Mouse (Mus musculus): ENCODE measurements around the gene Gal3st2. TPM values are rescaled to one million over a fixed set of nuclear protein-coding genes. Genes with fewer than 3 reads are reported as not detected.
"Not testable (repeated sequence)": the region's sequence is repeated elsewhere in the genome, so short reads cannot be mapped to it uniquely, and the experiment has no call there.

Gene Gal3st2
- polyA plus RNA-seq, 1 experiment = not detected

DNA sequence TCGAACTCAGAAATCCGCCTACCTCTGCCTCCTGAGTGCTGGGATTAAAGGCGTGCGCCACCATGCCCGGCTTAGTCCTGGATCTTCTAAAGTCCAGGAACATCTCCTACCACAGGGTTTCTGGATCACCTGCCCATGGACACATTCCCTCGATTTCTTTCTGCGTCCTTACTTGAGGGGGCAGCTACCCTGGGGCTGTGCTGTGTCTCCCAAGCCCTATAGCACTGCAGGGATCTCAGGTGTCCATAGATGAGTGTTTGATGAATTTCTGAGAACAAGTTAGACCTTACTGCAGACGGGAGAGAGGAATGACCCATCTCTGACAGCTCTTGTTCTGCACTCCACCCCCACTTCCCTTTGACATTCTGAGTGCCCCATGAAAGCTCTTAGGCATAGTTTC, 23.8 kb upstream of the Gal3st2 start:
- no peak overlapping the region for H3K4me3 ChIP-seq (replicated peaks; ENCODE audit: insufficient read depth, low read depth, low read length)

DNA sequence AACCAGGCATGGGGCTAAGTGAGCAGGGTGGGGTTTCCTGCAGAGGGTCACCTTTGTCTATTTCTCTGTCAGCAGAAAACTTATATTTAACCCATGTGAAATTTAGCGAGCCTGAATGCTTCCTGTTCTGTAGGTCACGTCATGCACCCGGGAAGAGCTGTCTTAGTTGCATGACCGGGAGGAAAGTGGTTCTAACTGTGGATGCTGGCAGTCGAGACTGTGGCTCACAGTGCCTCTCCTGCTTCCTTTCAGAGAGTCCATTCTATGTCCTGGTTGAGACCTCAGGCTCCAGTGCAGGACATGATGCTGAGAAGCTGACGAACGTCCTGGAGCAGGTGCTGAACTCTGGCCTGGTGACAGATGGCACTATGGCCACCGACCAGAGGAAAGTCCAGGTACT, 22.5 kb upstream of the Gal3st2 start:
- not testable (repeated sequence) for H3K27me3 ChIP-seq (ENCODE audit: control insufficient read depth, insufficient read depth, low read length); DNase-seq; H3K4me3 ChIP-seq (replicated peaks; ENCODE audit: insufficient read depth, low read depth, low read length); H3K27ac ChIP-seq (ENCODE audit: insufficient read depth, low read length); H3K4me1 ChIP-seq (ENCODE audit: control insufficient read depth, insufficient read depth, low read length)
- WGBS = 45% methylated on average over 8 of the region's 8 CpGs

More for the DNA sequence above, 23.8 kb upstream of the Gal3st2 start:
- no peak for DNase-seq
- Histone ChIP-seq H3K27me3 (ENCODE audit: control insufficient read depth, insufficient read depth, low read length) (no peaks in the 10 kb centered on the region), H3K4me1 (ENCODE audit: control insufficient read depth, insufficient read depth, low read length) (peaks cover 3% of the 10 kb centered on the region; the same call in 1 of the 2 replicates), H3K27ac (ENCODE audit: insufficient read depth, low read length) (no peak overlapping the region)
- WGBS = 96% methylated on average over 8 of the region's 8 CpGs
- TF ChIP-seq CTCF (IDR thresholded peaks at IDR 0.05; ENCODE audit: borderline replicate concordance, insufficient read depth, low read depth, low read length) (no peak), POLR2A (IDR thresholded peaks at IDR 0.05; ENCODE audit: borderline replicate concordance, insufficient read depth, low read length) (no peak)

DNA sequence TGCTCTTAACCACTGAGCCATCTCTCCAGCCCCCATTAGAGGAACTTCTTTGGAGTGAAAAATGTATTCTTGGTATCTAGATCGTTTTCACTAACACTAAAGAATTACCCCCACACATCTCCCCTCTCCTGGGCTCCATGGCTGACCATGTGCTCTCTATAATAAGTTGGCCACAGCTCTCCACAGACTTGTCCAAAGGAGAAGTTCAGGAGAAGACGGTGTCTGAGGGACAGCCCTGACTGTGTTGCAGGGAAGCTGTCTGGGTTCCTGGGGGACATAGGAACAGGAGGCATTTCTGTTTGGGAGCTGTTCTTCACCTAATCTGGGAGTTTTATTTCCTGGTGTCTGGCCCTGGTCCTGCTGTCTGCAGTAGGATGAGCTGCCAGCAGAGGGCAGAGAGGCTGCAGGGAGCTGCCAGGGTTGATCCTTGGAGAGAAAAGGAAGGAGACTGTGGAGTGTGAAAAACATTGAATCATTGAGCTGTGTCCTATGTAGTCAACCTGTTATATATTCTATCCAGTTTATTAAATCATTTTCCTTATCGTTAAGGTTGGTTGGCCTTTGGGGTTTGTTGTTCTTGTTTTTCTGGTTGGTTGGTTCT, 15.2 kb upstream of the Gal3st2 start:
- not testable (repeated sequence) for H3K4me1 ChIP-seq (ENCODE audit: control insufficient read depth, insufficient read depth, low read length); H3K27ac ChIP-seq (ENCODE audit: insufficient read depth, low read length); DNase-seq; H3K27me3 ChIP-seq (ENCODE audit: control insufficient read depth, insufficient read depth, low read length); H3K4me3 ChIP-seq (replicated peaks; ENCODE audit: insufficient read depth, low read depth, low read length)
- WGBS = 71% methylated on average over 2 of the region's 3 CpGs

DNA sequence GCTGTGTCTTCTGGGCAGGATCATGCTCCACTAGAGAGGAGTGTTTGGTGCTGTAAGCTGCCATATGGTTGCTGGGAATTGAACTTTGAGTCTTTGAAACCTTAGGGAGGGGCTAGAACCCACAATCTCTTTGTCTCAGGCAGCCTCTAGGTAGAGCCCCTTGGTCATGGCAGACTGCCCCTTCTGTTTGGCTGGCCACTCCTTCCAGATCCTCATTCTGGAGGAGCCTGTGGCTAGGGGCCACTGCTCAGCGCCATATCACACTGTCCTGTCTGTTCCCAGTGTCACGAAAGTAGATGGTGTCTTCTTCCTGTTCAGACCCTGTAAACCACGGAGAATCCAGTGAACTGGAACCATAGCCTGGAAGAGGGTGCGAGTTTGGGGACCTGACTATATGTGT, 5.3 kb upstream of the Gal3st2 start:
- H3K27me3 ChIP-seq (ENCODE audit: control insufficient read depth, insufficient read depth, low read length); DNase-seq; H3K4me1 ChIP-seq (ENCODE audit: control insufficient read depth, insufficient read depth, low read length); H3K27ac ChIP-seq (ENCODE audit: insufficient read depth, low read length); H3K4me3 ChIP-seq (replicated peaks; ENCODE audit: insufficient read depth, low read depth, low read length): not testable (repeated sequence)
- 63% methylated on average over 4 of the region's 4 CpGs for WGBS

DNA sequence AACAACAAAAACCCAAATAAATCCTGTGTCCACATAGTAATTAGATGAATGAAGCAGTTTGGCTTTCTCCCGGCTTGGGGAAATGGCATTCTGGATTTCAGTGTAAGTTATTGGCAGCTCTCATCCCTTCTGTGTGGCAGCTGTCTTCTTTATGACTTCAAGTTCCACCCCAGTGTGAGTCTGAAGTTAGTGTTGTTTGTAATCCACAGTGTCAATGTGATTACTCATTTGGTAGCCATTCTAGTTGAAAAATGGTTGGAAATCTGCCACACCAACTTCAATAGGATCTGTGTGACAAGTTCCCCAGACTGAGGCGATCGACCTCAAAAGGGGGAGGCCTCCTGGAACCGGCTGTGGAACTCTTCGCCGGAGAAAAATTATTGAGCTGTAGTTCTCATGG, 3.7 kb upstream of the Gal3st2 start:
- Histone ChIP-seq H3K4me3 (replicated peaks; ENCODE audit: insufficient read depth, low read depth, low read length) (no peak overlapping the region), H3K4me1 (ENCODE audit: control insufficient read depth, insufficient read depth, low read length) (no peaks in the 10 kb centered on the region), H3K27me3 (ENCODE audit: control insufficient read depth, insufficient read depth, low read length) (no peaks in the 10 kb centered on the region), H3K27ac (ENCODE audit: insufficient read depth, low read length) (no peak overlapping the region)
- DNase-seq = no peak
- WGBS = 26% methylated on average over 6 of the region's 6 CpGs
- TF ChIP-seq CTCF (IDR thresholded peaks at IDR 0.05; ENCODE audit: borderline replicate concordance, insufficient read depth, low read depth, low read length) = no peak
- no peak for TF ChIP-seq POLR2A (IDR thresholded peaks at IDR 0.05; ENCODE audit: borderline replicate concordance, insufficient read depth, low read length)

DNA sequence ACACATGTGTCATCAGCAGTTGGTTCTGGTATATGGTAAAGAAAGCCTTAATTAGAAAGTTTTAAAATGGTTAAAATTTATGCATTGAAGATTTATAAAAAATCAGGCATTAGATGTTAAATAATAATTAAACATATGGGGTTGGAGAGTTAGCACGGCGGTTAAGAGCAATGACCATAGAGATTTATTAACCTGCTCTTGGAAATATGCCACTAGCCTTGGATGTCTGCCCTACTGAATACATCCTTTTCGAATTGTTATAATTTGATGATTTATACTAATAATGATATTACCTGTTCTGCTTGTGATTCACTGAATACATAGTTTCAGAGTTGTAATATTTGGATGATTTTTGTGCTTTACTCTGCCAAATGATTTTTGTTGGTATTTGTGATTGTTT, 3.1 kb upstream of the Gal3st2 start:
- no peak for TF ChIP-seq POLR2A (IDR thresholded peaks at IDR 0.05; ENCODE audit: borderline replicate concordance, insufficient read depth, low read length)
- no peak for TF ChIP-seq CTCF (IDR thresholded peaks at IDR 0.05; ENCODE audit: borderline replicate concordance, insufficient read depth, low read depth, low read length)
- Histone ChIP-seq H3K27me3 (ENCODE audit: control insufficient read depth, insufficient read depth, low read length) (no peaks in the 10 kb centered on the region), H3K4me1 (ENCODE audit: control insufficient read depth, insufficient read depth, low read length) (no peaks in the 10 kb centered on the region), H3K4me3 (replicated peaks; ENCODE audit: insufficient read depth, low read depth, low read length) (no peak overlapping the region), H3K27ac (ENCODE audit: insufficient read depth, low read length) (no peak overlapping the region)
- WGBS = 16% methylated on average over 3 of the region's 3 CpGs
- no peak for DNase-seq

DNA sequence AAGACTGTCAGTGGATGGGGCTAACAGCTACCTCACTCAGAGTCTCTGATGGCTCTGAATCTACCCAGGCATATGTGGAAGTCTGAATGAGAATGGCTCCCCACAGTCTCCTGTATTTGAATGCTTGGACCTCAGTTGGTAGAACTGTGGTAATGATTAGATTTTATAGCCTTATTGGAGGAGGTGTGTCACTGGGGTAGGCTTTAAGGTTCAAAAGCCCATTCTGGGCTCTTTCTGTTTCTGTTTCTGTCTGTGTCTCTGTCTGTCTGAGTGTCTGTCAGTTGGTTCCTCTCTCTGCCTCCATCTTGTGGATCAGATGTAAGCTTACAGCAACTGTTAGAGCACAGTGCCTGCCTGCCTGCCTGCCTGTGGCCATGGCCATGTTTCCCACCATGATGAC, 1.5 kb upstream of the Gal3st2 start:
- H3K4me3 ChIP-seq (replicated peaks; ENCODE audit: insufficient read depth, low read depth, low read length) = no peak overlapping the region
- H3K27me3 ChIP-seq (ENCODE audit: control insufficient read depth, insufficient read depth, low read length) = no peaks in the 10 kb centered on the region
- no peak overlapping the region for H3K27ac ChIP-seq (ENCODE audit: insufficient read depth, low read length)
- H3K4me1 ChIP-seq (ENCODE audit: control insufficient read depth, insufficient read depth, low read length) = no peaks in the 10 kb centered on the region
- DNase-seq = no peak
- TF ChIP-seq POLR2A (IDR thresholded peaks at IDR 0.05; ENCODE audit: borderline replicate concordance, insufficient read depth, low read length) (no peak), CTCF (IDR thresholded peaks at IDR 0.05; ENCODE audit: borderline replicate concordance, insufficient read depth, low read depth, low read length) (no peak)

DNA sequence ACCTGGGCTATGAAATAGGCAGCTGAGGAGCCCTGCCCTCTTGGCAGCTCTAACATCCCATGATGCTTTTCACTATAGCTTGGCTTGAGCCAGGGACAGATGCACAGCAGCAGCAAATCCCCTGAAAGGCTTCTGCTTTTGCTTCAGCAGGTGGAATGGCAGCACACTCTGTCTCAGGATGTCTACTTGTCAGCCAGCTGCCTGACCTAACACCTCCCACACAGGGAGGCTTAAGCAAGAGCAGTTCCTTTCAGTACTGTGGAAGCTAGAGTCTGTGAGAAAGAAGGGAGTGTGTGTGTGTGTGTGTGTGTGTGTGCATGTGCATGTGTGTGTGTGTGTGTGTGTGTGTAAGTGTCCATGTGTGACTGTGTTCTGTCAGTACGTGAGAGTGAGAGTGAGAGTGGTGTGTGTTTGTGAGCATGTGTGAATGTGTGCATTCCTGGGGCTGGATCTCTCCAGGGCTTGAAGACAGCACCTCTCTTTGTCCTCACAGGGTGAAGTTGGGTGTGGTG, 10.5 kb downstream of the Gal3st2 start:
- not testable (repeated sequence) for H3K4me3 ChIP-seq (replicated peaks; ENCODE audit: insufficient read depth, low read depth, low read length); H3K27ac ChIP-seq (ENCODE audit: insufficient read depth, low read length); H3K4me1 ChIP-seq (ENCODE audit: control insufficient read depth, insufficient read depth, low read length); DNase-seq; H3K27me3 ChIP-seq (ENCODE audit: control insufficient read depth, insufficient read depth, low read length)
- WGBS = 75% methylated on average over 1 of the region's 1 CpGs

DNA sequence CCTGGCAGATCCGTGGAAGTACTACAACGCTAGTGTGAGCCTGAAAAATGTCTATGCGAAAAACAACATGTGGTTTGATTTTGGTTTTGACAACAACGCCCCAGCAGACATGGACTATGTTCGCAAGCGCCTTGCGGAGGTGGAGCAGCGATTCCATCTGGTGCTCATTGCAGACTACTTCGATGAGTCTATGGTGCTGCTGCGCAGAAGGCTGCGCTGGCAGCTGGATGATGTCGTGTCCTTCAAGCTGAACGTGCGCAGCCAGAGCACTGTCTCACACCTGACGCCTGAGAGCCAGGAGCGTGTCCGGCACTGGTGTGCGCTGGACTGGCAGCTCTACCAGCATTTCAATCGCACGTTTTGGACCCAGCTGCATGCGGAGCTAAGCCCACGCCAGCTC, 13.3 kb downstream of the Gal3st2 start:
- not testable (repeated sequence) for H3K27me3 ChIP-seq (ENCODE audit: control insufficient read depth, insufficient read depth, low read length); DNase-seq; H3K4me1 ChIP-seq (ENCODE audit: control insufficient read depth, insufficient read depth, low read length); H3K4me3 ChIP-seq (replicated peaks; ENCODE audit: insufficient read depth, low read depth, low read length); H3K27ac ChIP-seq (ENCODE audit: insufficient read depth, low read length)
- 88% methylated on average over 17 of the region's 22 CpGs for WGBS

DNA sequence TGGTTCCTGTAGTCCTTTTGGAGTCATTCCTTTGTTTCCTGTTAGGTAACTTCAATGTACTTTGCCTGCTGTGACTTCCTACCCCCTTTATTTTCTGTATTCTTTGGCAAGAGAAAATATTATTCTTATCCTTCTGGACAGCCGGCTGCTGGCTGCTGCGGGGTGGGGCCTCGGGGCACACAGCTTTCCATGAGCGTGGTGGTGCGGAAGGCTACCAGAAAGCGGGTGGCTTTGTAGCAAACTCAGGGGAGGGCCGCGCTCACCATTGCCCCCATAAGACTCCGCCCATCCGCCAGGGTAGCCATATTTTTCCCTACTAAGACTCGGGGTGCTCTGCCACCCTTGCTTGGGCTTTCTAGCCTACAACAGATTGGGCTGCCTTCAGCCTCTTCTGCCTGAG, 20.7 kb downstream of the Gal3st2 start:
- H3K27ac ChIP-seq (ENCODE audit: insufficient read depth, low read length); H3K27me3 ChIP-seq (ENCODE audit: control insufficient read depth, insufficient read depth, low read length); DNase-seq; H3K4me3 ChIP-seq (replicated peaks; ENCODE audit: insufficient read depth, low read depth, low read length); H3K4me1 ChIP-seq (ENCODE audit: control insufficient read depth, insufficient read depth, low read length): not testable (repeated sequence)
- no CpG with 5 or more reads among the region's 11 CpGs for WGBS

DNA sequence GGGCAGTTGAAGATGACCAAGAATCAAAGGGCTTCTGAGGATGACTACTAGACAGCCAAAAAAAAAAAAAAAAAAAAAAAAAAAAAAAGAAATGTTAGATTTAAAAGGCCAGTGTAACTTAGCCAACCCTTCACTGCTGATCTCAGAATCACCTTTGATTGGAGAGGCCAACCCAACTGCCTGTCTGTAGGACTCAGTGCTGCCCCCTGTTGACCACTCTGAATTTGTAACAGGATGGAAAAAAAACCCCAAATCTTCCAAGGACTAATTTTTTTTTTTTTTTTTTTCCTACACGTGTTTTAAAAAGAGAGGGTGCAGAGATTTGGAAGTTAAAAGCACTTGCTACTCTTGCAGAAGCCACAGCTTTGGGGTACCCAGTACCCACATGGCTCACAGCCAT, 29.8 kb downstream of the Gal3st2 start:
- not testable (repeated sequence) for H3K27me3 ChIP-seq (ENCODE audit: control insufficient read depth, insufficient read depth, low read length); H3K4me3 ChIP-seq (replicated peaks; ENCODE audit: insufficient read depth, low read depth, low read length); H3K27ac ChIP-seq (ENCODE audit: insufficient read depth, low read length); DNase-seq; H3K4me1 ChIP-seq (ENCODE audit: control insufficient read depth, insufficient read depth, low read length)
- 62% methylated on average over 1 of the region's 1 CpGs for WGBS

DNA sequence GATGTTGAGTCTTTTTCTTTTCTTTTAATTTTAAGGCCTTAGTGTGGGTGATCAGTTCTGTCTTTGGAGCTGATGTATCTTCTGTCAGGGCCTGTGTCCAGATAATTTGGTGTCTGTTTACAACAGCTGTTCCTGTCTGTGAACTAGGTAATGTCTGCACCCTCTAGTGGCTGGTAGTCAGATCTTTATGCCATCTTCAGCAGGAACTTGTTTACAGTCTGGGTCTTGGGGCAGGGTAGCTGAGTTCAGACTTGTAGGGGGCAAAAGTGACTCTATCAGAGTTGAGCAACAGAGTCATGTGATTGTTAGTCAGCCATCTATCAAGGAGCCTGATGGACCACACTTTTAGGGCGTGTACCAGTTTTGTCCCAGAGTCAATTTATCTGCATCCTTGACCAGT, 36.3 kb downstream of the Gal3st2 start:
- H3K4me1 ChIP-seq (ENCODE audit: control insufficient read depth, insufficient read depth, low read length); DNase-seq; H3K27ac ChIP-seq (ENCODE audit: insufficient read depth, low read length); H3K27me3 ChIP-seq (ENCODE audit: control insufficient read depth, insufficient read depth, low read length); H3K4me3 ChIP-seq (replicated peaks; ENCODE audit: insufficient read depth, low read depth, low read length): not testable (repeated sequence)
- no CpG with 5 or more reads among the region's 1 CpGs for WGBS

Measured in cerebellum, adult 2 months (tissue).